Mouse (Mus musculus): ENCODE measurements around the gene 4930556J24Rik.

DNA sequence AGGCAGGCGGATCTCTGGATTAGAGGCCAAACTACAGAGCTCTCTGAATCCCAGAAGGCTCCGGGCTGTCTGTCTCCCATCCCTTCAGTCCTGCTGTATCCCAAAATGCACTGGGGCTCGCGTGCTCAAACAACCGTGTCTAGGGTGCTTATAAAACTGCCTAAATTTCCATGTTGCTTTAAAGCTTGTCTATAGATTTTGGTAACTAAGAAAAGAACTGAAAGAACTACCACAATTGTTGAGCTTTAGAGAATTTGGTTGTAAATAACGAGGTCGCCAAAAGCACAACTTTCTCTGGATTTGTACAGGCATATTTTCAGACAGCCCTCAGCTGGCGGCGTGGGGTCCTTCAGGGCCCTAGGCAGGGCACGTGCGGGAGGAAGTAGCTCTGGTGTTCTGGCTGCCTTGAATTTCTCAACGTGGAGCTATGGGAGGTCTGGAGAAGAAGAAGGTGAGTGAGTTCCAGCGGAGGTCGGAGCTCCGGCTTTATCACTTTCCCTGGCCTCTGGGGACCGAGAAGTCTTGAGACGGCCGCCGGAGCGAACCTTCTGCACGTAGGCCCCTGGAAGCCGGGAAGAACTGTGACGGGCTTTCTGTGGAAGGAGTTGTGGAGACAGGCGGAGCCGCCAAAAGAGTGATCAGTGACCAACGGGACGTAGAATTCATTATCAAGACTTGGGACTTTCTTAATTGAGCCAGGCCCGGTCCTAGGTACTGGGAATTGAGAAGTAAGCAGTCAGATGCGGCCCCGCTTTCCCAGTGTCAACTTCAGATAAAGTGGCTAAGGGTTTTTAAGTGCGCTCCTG is 12.8 kb downstream of the 4930556J24Rik start, which contains the start of gene Pes1:
- no peak for TF ChIP-seq CTCF (conservative IDR thresholded peaks at IDR 0.05; ENCODE audit: insufficient read depth, insufficient read length, low read depth, low read length)
- TF ChIP-seq POLR2A (IDR thresholded peaks at IDR 0.05; ENCODE audit: low read depth, low read length): no peak
